Mouse (Mus musculus) liver, adult 2 months (tissue): ENCODE data around the gene Map7d1. TPM values are rescaled to one million over a fixed set of nuclear protein-coding genes. Genes with fewer than 3 reads are reported as not detected.

Experiments used
- DNase-seq: peaks from one replicate; pipeline ENCODE4 v3.0.0-alpha.2; 2011; ENCODE audit warnings: low read depth, low spot score; ENCODE audit errors: extremely low read depth
- H3K27ac ChIP-seq: fragments of 200-500 bp; replicated peaks from 2 replicates; pipeline ENCODE4 v1.5.1; 2012; ENCODE audit warnings: low read depth, mild to moderate bottlenecking, control low read depth, inconsistent platforms, low read length; ENCODE audit not compliant: insufficient read depth
- H3K27me3 ChIP-seq: fragments of 200-500 bp; 2 replicates; pipeline ENCODE4 v1.6.1; 2012; ENCODE audit warnings: mild to moderate bottlenecking, moderate library complexity, low read length, inconsistent platforms; ENCODE audit not compliant: control insufficient read depth, insufficient read depth
- H3K36me3 ChIP-seq: fragments of 200-500 bp; 2 replicates; pipeline ENCODE4 v1.6.1; 2012; ENCODE audit warnings: low read length, inconsistent platforms; ENCODE audit not compliant: control insufficient read depth, insufficient read depth
- H3K4me1 ChIP-seq: fragments of 200-500 bp; 2 replicates; pipeline ENCODE4 v1.6.1; 2011; ENCODE audit warnings: low read length; ENCODE audit not compliant: control insufficient read depth, insufficient read depth
- H3K4me3 ChIP-seq: fragments of 200-500 bp; 2 replicates; pipeline ENCODE4 v1.5.1; 2011; ENCODE audit warnings: low read depth, mild to moderate bottlenecking, control low read depth, low read length, moderate library complexity; ENCODE audit not compliant: insufficient read depth
- H3K79me2 ChIP-seq: fragments of 200-500 bp; 2 replicates; pipeline ENCODE4 v1.6.1; 2012; ENCODE audit warnings: inconsistent platforms, mild to moderate bottlenecking, low read length, moderate library complexity; ENCODE audit not compliant: control insufficient read depth, insufficient read depth
- H3K9ac ChIP-seq: fragments of 200-500 bp; 2 replicates; pipeline ENCODE4 v1.6.1; 2012; ENCODE audit warnings: low read depth, mild to moderate bottlenecking, control low read depth, inconsistent platforms, low read length
- CTCF ChIP-seq: fragments of 200-500 bp; IDR thresholded peaks from 2 replicates; pipeline ENCODE4 v1.5.1; 2011; ENCODE audit warnings: low read depth, low read length, control low read depth
- POLR2A ChIP-seq: fragments of 200-500 bp; IDR thresholded peaks from 2 replicates; pipeline ENCODE4 v1.6.1; 2011; ENCODE audit warnings: low read length, control low read depth; ENCODE audit not compliant: insufficient read depth; ENCODE audit errors: extremely low read depth
- WGBS: fragments of 180-500 bp; shearing (Covaris S2); methylation state at CpG from one replicate; pipeline ENCODE4 v1.1.7; 2018; 5-methylcytosine and 5-hydroxymethylcytosine counted together
- polyA plus RNA-seq: library from polyadenylated mRNA; depleted of rRNA; stranded (reverse); fragments of >200 nt; gene quantifications from 2 replicates; pipeline ENCODE4 v1.2.3, GENCODE M21; 2012
- total RNA-seq: library from RNA; depleted of rRNA; stranded (reverse); fragments of >200 nt; gene quantifications from 2 replicates; pipeline ENCODE4 v1.2.3, GENCODE M21; 2014

Map7d1 gene
- total and polyA plus RNA-seq, 2 experiments, result 8.2 to 19.1 TPM

DNA sequence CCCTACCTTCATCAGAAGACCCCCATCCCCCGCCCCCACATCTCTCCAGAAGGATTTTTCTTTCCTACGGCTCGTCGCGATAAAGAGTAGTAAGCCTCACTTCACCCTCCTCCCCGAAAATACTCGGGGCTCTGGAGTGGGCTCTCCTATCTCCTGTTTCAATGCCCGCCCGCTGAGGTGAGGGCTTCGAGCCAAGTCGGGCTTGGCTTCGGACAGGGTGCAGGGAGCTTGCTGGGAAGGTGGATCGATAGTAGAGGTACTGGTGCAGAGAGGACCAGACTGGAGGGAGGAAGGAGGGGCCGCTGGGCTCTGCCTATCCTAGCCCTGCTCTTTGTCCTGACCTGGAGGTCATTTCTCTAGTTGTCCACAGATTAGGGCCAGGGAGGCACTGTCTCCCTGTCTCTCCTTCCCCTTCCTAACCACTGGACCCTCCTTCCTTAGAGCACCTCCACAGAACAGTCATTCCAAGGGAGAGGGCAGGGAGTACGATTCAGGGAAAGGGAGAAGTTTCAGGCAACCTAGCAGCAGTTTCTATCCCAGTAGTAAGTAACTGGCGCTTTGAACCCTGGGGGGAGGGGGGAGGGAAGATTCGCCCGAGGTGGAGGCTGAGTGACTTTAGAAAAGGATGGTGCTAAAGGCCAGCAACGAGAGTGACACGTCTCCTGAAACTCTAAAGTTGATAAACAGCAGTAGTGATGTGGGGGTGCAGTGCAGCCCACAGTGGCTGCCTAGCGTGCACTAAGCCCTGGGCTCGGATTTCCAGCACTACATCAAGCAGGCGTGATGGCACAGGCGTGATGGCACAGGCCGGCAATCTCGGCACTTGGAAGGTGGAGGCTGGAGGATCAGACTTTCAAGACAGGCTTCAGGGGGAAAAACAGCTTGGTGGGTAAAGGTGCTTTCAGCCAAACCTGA is 1.1 kb upstream of the Map7d1 start:
- no peaks in the 10 kb centered on the region for H3K27me3 ChIP-seq
- H3K9ac ChIP-seq, result peak overlapping the region; percentile 79
- H3K79me2 ChIP-seq, result peaks cover 36% of the 10 kb centered on the region
- peak overlapping the region; percentile 94 for H3K27ac ChIP-seq
- no peaks in the 10 kb centered on the region for H3K36me3 ChIP-seq
- WGBS, result 5% methylated on average over 26 of the region's 26 CpGs
- TF ChIP-seq POLR2A, result no peak
- TF ChIP-seq CTCF, result no peak
- H3K4me1 ChIP-seq, result peaks cover 20% of the 10 kb centered on the region
- DNase-seq, result peak; percentile 96
- peak overlapping the region; percentile 84 for H3K4me3 ChIP-seq

- DNase-seq, result no peak
- Histone ChIP-seq H3K4me3 (peak overlapping the region; percentile 84), H3K36me3 (no peaks in the 10 kb centered on the region), H3K27me3 (no peaks in the 10 kb centered on the region), H3K79me2 (peaks cover 50% of the 10 kb centered on the region), H3K4me1 (peaks cover 10% of the 10 kb centered on the region; the same call in 1 of the 2 replicates), H3K27ac (peak overlapping the region; percentile 80), H3K9ac (peak overlapping the region; percentile 79)
- TF ChIP-seq POLR2A (no peak), CTCF (no peak)
- WGBS, result under 1% methylated on average over 50 of the region's 50 CpGs
Observed at GRCm38 (mm10) chr4:126255113-126256001, 786 bp downstream of the Map7d1 start.

DNA sequence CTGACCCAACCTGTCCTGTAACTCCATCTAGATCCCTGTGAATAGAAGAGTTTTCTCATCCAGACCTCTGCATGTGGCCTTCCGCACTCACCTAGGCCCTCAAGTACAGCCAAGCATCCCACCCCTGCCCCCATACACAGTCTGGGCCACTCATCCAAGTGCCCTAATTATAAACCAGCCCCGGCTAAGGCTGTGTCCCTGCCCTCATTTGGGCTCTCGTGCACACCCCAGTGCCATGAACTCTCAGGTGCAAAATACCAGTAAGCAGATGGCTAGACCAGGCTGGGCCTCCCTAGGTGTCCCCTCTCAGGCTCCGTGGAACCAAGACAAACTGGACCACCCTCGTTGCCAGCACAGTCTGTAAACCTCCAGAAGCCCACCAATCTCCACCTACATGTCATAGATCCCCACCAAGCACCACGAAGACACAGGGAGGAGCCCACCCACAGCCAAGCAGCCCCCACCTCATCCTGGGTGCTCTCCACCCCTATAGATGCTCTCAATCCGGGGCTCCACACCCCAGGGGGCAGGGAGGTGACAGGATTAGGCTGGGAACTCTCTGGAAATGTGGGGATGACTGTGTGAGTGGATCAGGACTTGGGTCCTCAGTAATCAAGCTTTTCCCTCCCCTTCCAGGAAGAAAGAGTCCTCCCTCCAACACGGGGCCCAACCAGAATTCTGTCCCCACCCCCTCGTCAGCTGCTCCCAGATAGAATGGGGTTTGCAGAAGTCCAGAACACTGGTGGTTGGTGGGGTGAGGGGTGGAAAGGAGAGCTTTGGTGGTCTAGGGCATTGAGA is 1.6 kb downstream of the Map7d1 start:
- H3K4me3 ChIP-seq, result peak overlapping the region; percentile 84
- no peak overlapping the region for H3K27ac ChIP-seq
- H3K27me3 ChIP-seq, result no peaks in the 10 kb centered on the region
- WGBS, result 29% methylated on average over 9 of the region's 9 CpGs
- H3K79me2 ChIP-seq, result peaks cover 57% of the 10 kb centered on the region
- peak; percentile 33 for DNase-seq
- peak overlapping the region; percentile 79 for H3K9ac ChIP-seq
- TF ChIP-seq POLR2A (no peak), CTCF (no peak)
- H3K4me1 ChIP-seq, result peaks cover 12% of the 10 kb centered on the region; the same call in 1 of the 2 replicates
- no peaks in the 10 kb centered on the region for H3K36me3 ChIP-seq

- whole genome bisulfite sequencing, result 66% methylated on average over 14 of the region's 14 CpGs
- no peak overlapping the region for H3K4me3 ChIP-seq
Observed at GRCm38 (mm10) chr4:126253637-126254272, 2.4 kb downstream of the Map7d1 start.

More at GRCm38 (mm10) chr4:126253637-126254272, 2.4 kb downstream of the Map7d1 start:
- H3K27ac ChIP-seq, result no peak overlapping the region
- H3K9ac ChIP-seq, result no peak overlapping the region
- H3K36me3 ChIP-seq, result no peaks in the 10 kb centered on the region
- H3K79me2 ChIP-seq, result peaks cover 59% of the 10 kb centered on the region
- no peak for DNase-seq
- no peaks in the 10 kb centered on the region for H3K27me3 ChIP-seq
- H3K4me1 ChIP-seq, result peaks cover 13% of the 10 kb centered on the region; the same call in 1 of the 2 replicates
- TF ChIP-seq POLR2A (no peak), CTCF (no peak)
